Mouse (Mus musculus) retina, postnatal 1 day (tissue): Measurements from ENCODE around the gene Gab1.

Source experiments
- DNase-seq: peaks from one replicate; pipeline ENCODE4 v3.0.0-alpha.2; 2012

Gene Gab1

DNA sequence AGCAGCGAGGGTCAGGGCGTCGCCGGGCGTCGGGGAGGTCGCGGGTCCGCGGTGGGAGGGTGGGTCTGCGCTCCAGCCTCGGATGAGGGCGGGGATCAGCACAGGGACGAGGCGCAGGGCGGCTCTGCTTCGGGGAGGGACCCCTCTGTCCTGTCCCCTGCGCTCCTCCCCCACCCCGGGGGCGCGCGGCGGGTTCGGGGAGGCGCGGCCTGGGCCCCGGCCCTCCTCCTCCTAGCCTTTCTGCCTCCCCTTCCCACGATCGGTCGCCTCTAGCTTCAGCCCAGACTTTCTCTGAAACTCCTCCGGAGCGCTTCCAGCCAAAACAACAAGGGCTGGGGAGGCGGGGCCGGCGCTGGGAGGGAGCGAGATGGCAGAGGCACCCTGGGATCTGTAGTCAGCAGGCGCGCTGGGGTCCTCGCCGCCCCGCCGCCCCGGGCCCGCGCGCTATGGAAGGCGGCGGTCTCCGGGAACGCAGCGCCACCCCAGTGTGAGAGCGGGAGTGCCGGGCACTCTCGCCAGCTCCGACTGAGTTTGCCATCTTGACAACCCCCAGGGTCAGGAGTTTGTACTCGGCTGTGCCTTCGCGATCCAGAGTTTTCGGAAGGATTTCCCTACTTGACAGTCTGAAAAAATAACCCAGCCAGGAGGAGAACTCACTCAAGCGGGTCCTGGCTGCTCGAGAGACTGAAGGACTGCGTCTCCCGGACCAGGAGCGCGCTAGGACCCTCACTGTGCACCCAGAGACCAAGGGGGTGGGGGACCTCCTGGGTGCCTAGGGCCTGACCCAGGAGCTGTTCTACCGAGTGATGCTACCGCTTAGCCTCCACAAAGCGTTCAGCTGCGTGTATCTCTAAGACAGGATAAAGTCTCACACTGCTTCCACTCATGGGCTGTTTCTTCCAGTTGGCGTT is at the start of gene Gab1:
Gab1 (minus strand) TSS at position 324 of the 911 bp plus-strand sequence.
- DNase-seq, result peak; percentile 98

DNA sequence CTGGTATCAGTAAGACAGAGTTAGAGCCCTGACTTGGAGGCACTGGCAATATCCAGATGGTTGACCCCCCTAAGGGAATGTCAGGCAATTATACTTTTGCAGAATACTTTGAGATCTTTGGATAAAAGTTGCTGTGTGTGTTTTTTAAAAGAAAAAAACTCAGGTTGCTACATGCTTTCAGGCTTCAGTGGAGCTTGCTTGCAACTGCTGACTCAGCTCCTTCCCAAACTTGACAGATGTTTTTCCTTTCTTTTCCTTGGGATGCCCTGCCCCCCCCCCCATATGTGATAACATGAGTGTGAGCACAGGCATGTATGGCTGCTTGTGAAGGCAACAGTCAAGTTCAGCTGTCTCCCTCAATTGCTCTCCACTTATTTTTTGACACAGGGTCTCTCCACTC is 48.5 kb upstream of the Gab1 start:
- no peak for DNase-seq

DNA sequence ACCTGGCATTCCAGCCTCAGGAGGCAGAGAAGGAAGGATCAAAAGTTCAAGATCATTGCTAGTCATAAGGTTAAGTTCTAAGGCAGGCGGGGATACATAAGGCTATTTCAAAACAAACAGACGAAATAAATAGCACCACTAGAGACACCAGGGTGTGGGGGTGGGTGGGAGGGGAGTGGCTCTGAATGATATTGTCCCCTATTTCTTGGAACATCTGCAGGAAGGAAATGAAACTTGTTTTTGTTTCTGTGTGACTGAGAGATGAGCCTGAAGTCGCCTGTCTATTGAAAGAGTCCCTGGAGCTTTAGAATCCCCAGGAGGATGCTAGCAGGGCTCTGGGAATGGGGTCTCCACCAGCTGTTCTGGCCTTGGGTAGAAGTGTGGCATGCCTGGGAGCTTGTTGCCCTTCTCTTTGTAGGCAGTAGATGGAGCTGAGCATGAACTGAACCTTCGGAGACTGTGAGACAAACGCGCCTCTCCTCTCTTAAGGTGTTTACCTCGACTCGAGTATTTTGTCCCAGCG is 43.5 kb upstream of the Gab1 start:
- DNase-seq, result no peak

- DNase-seq, result peak; percentile 62
Observed at GRCm38 (mm10) chr8:80922642-80923041, 42.3 kb upstream of the Gab1 start.

GRCm38 (mm10) chr8:80919130-80919529 is 38.8 kb upstream of the Gab1 start:
- DNase-seq, result no peak

- no peak for DNase-seq
Observed at GRCm38 (mm10) chr8:80918531-80918930, 38.2 kb upstream of the Gab1 start.

DNA sequence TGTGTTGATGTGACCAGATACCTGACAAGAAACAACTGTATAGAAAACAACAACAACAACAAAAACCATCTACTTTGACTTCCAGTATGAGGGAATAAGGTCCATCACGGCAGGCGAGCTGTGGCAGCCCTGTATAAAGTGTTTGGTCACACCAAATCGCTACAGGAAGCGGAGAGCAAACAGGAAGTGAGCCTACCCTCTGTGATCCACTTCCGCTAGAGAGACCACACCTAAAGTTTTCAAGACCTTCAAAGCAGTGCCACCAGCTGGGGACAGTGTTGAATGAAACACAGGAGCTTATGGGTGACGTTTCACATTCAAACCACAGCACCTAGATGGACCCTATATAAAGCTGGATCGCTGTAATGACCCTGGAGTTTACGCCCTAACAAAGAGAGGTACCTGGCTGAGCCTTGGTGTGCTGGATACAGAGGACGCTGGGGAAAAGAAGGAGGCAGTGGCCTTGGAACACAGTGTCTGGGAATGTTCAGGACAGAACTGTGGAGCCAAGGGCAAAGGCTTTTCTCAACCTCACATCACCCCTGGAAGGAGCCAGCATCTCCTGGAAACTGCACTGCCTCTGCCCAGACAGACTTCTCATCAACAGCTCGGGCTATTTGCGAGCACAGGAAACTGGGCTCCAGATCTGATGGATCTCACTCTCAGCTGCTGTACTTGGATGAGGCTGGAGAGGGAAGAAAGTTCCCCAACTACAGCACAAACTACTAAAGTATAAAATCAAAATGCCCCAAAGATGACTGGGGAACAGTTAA is 36.3 kb upstream of the Gab1 start:
- no peak for DNase-seq

DNA sequence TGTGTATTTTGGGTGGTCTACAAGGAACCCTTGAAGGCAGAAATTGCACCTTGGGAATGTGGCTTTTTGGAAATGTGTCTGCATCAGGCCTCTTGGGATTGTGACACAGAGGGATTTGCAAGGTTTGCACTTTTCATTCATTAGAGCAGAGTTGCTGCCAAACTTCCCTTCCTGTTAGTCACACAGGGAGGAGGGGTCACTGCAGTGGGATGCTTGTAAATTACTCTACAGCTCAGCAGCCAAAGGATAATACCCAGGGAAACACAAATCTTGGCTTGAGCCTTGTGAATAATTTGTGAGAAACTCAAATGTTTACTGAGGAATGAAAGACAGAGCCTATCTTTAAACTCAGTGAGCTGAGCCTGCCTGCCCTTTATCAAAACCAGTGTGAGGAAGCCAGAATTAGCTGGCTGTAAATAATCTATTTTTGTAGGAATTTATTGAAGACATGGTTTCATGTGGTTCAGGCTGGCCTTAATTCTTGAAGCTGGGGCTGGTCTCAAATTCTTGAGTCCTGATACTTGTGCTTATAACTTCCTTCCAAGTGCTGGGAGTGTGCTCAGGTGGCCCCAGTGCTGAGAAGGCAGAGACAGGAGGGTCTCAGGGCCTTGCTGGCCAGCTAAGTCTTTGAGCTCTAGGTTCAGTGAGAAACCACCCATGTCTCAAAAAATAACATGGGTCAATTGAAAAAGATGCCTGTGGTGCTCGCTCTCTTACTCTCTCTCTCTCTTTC is 32.9 kb upstream of the Gab1 start:
- no peak for DNase-seq

- DNase-seq, result no peak
Observed at GRCm38 (mm10) chr8:80911400-80911799, 31.1 kb upstream of the Gab1 start.

- no peak for DNase-seq
Observed at GRCm38 (mm10) chr8:80908262-80908907, 28.1 kb upstream of the Gab1 start.

DNA sequence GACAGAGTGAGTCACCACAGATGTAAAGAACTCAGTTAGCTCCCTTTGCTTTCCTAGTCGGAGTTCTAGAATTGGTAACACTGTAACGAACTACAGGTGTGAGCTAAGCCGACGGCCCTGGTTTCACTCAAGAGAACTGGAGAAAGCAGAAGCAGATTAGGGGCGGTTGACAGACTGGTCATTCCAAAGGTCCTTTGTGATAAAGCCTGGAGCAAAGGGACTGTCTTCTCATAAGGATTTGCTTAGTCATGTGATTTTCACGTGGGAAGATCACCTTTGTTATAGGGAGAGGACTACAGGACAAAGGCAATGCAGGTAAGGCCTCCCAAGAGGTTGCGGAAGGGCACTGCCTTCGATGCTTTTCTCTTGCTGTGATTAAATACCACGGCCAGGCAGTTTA is 22.0 kb upstream of the Gab1 start:
- DNase-seq, result no peak

DNA sequence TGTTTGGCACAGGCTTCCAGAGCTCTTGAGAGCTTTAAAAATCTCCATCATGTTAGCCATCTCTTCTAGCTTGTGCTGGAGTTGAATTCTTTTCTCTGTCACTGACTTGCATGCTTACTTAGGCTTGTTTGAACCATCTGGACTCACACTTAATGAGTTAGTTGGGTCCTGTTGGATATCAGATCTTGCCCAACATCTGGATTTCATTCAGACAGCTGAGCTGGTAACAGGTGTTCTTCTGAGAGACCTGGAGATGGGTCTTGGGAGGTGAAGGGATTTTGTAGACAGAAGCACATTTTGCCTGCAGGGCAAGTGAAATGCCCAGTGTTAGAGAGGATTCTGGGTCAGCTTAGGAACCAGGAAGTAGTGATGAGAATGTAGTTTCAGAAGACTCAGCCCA is 19.0 kb upstream of the Gab1 start:
- peak; percentile 11 for DNase-seq

DNA sequence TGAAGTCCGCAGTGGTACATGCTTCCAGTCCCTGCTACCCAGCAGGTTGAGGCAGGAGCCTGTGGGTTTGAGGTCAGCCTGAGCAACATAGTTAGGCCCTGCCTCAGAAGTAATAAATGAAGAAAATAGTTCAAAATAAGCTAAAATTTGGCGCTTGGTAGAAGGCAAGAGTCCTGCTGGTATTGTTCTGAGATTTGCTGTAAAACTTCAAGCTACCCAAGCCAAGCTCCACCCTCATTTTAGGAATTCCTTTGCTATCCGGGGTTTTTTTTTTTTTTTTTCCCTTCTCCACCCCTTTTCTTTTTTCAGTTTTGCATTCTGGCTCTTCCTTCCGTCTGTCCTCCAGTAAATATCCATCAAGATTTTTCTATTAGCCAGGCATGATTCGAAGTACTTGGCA is 15.7 kb upstream of the Gab1 start:
- DNase-seq, result no peak

DNA sequence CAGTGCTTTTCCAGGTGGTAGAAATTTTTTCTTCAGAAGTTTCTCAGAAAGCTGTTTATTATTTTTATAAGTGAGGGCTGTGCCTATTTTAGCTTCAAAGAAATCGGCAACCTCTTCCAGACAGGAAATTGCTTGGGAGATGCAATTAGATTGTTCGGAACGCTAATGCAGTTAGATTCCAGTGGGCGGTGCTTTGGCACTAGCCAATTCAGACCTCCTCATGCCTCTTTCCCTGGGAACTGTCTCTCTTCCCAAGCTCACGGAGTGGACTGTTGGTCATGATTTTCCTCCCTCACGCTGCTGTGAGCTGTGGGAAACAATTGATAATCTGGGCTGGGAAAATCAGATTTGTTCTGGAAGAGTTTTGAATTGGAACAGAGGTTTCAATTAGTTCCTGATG is 15.1 kb upstream of the Gab1 start:
- peak; percentile 8 for DNase-seq

DNA sequence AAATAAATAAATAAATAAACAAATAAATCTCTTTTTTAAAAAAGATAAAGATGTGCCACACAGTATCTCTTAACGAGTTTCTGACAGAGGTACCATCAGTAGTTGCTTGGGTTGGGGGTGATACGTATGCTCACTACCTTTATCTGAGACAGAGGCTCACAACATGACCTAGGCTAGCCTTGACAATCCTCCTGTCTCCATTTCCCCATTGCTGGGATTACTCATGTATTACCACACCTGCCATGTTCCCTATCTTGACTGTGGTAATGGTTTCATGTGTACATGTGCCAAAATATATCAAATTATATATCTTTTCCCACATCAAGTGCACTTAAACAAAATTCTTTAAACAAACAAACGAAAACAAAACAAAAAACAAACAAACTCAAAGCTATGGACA is 14.2 kb upstream of the Gab1 start:
- no peak for DNase-seq

- DNase-seq, result peak; percentile 88
Observed at GRCm38 (mm10) chr8:80879426-80880195, 708 bp downstream of the Gab1 start.

DNA sequence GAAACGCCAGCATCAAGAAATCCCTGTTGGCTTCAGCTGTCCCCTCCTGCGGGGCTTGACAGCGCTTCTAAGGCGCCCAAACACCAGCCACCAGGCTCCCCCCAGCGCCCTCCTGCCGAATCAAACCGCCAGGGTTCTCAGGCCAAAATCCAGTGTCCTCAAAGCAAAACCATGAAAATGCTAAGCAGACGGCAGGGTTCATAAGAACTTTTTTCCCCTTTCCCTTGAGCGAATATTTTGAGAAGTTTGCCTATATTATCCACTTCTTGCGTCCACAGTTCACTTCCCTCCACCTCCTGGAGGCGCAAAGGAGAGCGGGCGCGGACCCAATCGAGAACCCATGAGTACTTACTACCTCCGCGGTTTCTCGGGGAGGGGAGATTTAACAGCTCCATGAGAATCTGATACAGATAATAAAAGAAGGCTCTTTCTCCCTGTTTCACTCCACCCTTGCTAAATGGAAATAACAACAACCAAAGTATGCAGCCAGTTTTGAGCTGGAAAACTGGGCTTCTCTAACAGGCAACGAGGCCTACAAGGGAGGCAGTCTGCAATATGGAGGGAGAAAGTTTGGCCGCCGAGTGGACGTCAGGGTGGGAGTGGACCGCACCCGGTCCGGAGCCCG is 1.4 kb downstream of the Gab1 start:
- peak; percentile 68 for DNase-seq

- no peak for DNase-seq
Observed at GRCm38 (mm10) chr8:80878146-80878545, 2.2 kb downstream of the Gab1 start.

DNA sequence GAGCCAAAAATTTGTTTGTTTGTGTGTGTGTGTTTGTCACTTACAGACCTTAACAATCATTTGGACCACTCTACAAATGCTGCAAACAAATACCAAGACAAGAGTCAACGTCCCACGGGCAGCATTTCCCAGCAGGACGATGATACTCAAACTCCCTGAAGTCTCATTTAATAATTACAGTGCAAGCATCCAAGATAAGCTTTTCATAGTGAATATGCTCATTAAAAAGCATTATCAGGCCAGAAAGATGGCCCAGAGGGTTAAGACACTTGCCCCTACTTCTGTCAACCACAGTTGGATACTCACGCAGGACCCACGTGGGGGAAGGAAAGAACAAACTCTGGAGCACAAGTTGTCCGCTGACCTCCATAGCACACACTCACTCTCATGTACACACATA is 4.8 kb downstream of the Gab1 start:
- DNase-seq, result no peak

- DNase-seq, result no peak
Observed at GRCm38 (mm10) chr8:80873723-80874427, 6.4 kb downstream of the Gab1 start.

DNA sequence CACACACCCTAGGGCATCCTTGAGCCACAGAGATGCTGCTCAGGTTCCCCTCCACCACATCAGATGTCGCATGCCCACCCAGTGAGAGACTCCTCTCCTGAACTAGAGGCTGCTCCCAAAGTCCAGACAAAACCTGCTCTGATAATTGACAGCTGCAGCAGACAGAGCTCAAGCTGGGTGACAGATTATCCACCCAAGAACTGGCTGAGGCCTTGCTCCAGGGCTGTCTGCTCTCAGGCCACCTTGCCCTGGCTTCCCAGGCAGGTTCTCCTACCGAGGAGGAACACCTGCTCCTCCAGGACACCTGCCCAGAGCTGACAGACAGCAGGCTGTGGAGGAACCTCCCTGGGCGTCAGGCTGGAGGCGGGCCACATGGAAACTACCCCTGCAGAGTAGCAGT is 7.6 kb downstream of the Gab1 start:
- DNase-seq, result peak; percentile 49
